Mouse (Mus musculus) urinary bladder, adult 18-20 months (tissue): ENCODE results near the gene Pde8a.

ENCODE experiments used
- DNase-seq, 2 experiments: peaks; one replicate each; pipeline ENCODE4 v3.0.0; 2022; ENCODE audit warnings: low spot score in 2 of 2, mixed read lengths in 2 of 2

Gene Pde8a

GRCm38 (mm10) chr7:81336432-81336786, 123.0 kb downstream of the Pde8a start:
- no peak for DNase-seq

GRCm38 (mm10) chr7:81337785-81338521, 124.6 kb downstream of the Pde8a start:
- no peak for DNase-seq

- no peak for DNase-seq
These were observed 125.1 kb downstream of the Pde8a start for GRCm38 (mm10) chr7:81338522-81338873.

- DNase-seq: no peak
These were observed 126.4 kb downstream of the Pde8a start for GRCm38 (mm10) chr7:81339783-81340182.

GRCm38 (mm10) chr7:81341563-81341962, 128.2 kb downstream of the Pde8a start:
- DNase-seq: no peak

- DNase-seq: no peak
These were observed 129.1 kb downstream of the Pde8a start for GRCm38 (mm10) chr7:81342356-81343094.

- DNase-seq: no peak
These were observed 129.9 kb downstream of the Pde8a start for GRCm38 (mm10) chr7:81343316-81343715.

- no peak for DNase-seq
These were observed 130.4 kb downstream of the Pde8a start for GRCm38 (mm10) chr7:81343831-81344230.

GRCm38 (mm10) chr7:81344544-81345446, 131.4 kb downstream of the Pde8a start, which contains the start of gene Rps17:
TSS of gene Rps17 (minus strand) at chr7:81345254.
- peak; percentile 96 to 99 for DNase-seq

- DNase-seq: no peak
These were observed 132.2 kb downstream of the Pde8a start for GRCm38 (mm10) chr7:81345447-81346170.

- no peak for DNase-seq
These were observed 134.8 kb downstream of the Pde8a start for GRCm38 (mm10) chr7:81348206-81348605.

- DNase-seq: no peak
These were observed 138.4 kb downstream of the Pde8a start for GRCm38 (mm10) chr7:81351826-81352225.

GRCm38 (mm10) chr7:81355746-81356145, 142.3 kb downstream of the Pde8a start:
- no peak for DNase-seq

- DNase-seq: no peak
These were observed 143.0 kb downstream of the Pde8a start for GRCm38 (mm10) chr7:81356360-81356759.

- DNase-seq: no peak
These were observed 143.6 kb downstream of the Pde8a start for GRCm38 (mm10) chr7:81356975-81357374.

- no peak for DNase-seq
These were observed 154.6 kb downstream of the Pde8a start for GRCm38 (mm10) chr7:81367946-81368345.

- DNase-seq: no peak
These were observed 156.3 kb downstream of the Pde8a start for GRCm38 (mm10) chr7:81369724-81370123.

- no peak for DNase-seq
These were observed 158.4 kb downstream of the Pde8a start for GRCm38 (mm10) chr7:81371811-81372210.

GRCm38 (mm10) chr7:81372337-81372920, 159.0 kb downstream of the Pde8a start:
- DNase-seq: peak in 1 of 2 experiments; percentile 7

- DNase-seq: no peak
These were observed 166.0 kb downstream of the Pde8a start for GRCm38 (mm10) chr7:81379363-81379762.
